Mouse (Mus musculus): ENCODE measurements around the gene Rnf38.

The Rnf38 gene

DNA sequence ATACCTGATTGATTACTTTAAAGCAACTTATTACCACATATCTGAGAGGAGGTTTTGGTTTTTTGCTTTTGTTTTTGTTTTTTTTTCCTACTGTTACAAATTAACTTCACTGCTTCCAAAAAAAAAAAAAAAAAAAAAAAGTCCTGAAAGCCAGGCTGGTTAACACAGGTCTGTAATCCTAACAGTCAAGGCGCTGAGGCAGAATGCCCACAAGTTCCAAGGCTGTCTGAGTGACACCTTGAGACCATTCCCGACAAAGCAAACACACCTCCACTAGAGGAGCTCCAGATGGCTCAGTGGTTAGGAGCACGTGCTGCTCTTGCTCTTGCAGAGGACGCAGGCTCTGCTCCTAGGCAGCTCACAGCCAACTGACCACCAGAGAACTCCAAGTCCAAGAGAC, 10.1 kb downstream of the Rnf38 start:
- DNase-seq (ENCODE audit: low spot score), result no peak

DNA sequence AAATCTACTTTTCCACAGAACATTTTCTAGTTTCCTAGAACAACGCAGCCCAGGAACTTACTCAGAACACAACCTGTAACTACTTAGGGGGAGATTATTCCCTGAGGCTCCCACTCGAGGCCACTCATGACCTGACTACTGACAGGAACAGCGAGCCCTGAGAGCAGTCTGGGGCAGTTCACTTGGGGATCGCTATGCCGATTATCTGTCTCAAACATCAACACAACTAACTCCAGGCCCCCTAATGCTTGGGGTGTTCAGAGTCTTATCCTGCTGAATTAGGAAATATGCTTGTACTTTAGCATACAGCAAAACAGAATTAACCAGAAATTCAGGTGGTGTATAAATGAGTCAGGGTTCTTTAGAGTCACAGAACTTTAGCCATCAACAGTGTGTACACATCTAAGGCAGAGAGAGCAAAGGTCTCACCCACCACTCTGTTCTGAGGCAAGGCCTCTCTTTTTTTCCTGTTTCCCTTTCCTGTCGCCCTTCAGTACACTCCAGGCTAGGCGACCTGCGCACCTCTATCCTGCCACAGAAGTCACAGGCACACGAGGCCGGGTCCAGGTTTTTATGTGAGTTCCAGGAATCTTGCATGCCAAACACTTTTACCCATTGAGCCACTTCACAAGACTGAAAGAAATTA, 16.7 kb downstream of the Rnf38 start:
- DNase-seq (ENCODE audit: low spot score), result no peak

DNA sequence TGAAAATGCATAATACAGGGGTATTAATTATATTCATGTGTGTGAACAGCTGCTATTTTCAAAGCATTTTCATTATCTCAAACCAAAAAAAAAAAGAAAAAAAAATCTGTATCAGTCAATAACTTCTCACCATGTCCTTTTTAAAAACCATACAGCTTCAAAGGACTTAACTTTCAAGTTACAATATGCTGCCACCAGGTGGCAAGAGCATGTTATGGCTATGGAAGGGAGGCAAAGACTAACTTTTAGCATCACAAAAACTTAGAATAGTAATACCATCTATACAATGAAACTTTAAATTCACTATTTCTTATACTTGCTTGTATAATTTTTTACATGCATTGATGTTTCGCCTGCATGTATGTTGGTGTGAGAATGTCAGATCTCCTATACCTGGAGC, 33.6 kb downstream of the Rnf38 start:
- DNase-seq (ENCODE audit: low spot score), result peak; percentile 54

DNA sequence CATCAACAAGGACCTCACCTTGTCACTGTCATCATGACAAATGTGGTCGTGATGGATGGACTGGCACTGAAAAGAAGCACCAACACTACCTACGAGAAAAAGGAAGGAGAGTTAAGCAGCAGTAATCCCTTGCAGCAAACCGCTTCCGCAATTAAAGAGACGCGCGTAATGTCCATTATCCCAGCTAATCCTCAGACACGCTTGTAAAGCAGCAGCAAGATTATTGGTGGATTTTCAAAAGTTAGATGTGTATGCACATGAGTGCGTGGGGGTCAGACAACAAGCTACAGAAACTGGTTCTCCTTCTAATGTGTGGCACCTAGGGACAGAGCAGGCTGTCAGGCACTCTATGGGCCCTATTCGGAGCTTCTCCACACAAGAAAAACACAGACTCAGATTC, 46.2 kb downstream of the Rnf38 start:
- no peak for DNase-seq (ENCODE audit: low spot score)

DNA sequence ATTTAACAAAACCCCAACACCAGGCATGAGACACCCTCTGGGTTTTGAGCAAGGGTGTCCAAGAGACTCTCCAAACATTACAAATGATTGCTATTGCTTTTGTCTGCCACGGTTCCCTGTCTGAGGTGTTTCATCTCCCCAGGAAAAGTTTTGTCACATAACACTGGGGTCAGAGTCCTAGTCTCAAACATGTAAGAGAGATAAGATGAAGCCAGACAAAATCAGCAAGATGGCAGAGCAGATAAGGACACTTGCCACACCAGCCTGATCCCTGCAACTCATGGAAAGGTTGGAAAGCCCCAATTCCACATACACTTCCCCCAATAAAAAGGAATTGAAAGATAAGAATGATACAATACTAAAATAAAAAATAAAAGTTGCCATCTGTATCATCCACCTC, 49.7 kb downstream of the Rnf38 start:
- DNase-seq (ENCODE audit: low spot score), result no peak

DNA sequence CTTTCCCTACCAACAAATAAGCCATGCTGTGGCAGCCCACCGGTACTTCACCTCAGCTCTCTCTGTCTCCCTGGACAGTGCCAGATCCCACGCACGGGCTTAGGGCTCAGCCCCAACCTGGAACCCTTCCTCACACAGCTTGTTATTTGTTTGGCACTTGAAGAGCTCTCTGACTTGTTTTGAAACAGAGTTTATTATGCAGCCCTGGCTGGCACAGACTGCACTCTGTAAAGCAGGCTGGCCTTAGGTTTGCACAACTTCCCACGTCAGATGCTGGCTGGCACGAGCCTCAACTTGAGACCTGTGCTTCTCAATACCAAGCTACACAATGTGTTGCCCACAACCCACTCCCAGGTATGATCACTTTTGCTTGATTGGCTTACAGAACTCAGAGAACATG, 53.8 kb downstream of the Rnf38 start:
- DNase-seq (ENCODE audit: low spot score), result no peak

DNA sequence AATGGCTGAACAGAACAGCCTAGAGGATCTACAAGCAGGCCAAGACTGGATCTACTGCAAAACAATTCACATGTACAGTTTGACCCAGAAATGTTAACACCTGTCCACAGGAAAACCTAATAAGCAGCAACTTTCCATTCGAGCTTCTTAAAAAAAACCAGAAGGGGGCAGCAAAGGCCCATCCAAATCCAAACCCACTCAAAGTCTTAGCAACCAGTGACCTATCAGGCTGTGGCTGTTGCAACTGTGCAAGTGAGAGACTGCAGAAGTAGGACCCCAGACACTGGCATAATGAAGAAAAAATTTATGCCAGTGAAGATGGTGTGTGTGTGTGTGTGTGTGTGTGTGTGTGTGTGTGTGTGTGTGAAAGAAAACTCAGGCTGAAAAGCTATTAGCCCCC, 60.4 kb downstream of the Rnf38 start:
- DNase-seq (ENCODE audit: low spot score), result no peak

DNA sequence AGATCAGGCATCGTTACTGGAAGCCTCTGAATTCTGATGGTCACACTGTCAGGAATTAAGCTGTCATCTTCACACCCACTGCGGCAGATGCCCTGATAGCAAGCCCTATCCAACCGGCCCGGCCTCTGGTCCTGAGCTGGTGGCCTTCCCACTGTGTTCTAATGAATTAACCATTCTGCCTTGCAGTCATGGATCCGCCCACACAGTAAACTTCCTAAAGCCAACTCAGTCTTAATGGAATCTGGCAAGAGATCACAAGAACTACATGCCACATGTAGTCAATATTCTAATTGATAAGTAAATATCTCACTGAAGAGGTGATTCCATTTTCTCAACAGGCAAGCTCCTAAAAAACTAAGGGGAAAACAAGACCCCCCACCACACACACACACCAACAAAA, 60.9 kb downstream of the Rnf38 start:
- DNase-seq (ENCODE audit: low spot score), result no peak

DNA sequence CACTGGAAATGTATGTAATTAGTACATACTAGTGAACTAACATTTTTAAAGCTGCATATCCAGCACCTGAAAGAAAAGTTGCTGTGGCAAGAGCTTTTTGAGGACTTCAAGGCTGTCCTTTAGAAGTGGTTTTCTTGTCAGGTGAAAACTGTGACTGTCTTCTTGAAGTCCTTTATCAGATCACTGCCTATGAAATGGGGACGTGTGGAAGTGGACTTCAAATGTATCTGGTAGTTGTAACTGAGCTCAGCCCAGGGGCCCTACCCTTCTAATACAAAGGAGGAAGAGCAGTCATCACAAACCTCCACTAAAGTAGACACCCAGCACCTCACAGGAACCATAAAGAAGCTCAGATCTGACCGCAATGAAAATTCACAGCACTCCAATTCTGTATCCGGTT, 63.7 kb downstream of the Rnf38 start:
- no peak for DNase-seq (ENCODE audit: low spot score)

DNA sequence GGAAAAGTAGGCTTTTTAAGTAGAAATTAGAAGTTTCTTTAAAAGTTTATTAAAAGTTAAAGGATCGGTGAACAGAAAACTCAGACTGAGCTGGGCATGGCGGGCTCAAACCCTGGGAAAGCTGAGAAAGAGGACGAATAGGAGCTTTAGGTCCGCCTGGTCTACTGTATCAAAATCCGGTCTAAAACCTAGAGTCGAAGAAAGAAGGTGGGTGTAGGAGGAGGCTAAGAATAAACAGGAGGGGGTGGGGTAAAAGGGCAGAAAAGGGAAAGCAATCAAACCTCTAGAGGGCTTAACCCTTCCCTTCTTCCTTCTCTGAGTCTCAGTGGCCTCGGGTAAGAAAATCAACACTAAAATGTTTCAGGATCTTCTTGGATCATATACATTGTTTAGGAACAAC, 64.8 kb downstream of the Rnf38 start:
- no peak for DNase-seq (ENCODE audit: low spot score)

DNA sequence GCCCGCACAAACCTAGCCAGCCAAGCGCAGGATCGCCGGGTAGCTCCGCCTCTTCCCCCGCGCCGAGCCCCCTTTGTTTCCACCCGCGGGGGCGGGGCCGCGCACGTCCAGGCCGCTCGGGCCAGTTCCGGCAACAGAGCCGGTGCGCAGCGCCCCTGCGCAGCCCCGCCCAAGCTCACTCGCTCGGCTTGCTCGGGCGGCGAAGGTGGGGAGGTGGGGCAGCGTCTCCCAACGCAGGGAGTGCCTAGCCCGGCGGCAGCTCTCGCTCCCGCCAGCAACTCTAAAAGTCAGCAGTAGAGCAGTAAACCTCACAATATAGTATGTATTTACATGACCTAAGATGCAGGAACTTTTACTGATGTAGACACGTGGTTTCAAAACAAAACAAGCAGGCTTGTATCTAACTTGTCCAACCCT, 65.3 kb downstream of the Rnf38 start:
- DNase-seq (ENCODE audit: low spot score), result peak; percentile 97

DNA sequence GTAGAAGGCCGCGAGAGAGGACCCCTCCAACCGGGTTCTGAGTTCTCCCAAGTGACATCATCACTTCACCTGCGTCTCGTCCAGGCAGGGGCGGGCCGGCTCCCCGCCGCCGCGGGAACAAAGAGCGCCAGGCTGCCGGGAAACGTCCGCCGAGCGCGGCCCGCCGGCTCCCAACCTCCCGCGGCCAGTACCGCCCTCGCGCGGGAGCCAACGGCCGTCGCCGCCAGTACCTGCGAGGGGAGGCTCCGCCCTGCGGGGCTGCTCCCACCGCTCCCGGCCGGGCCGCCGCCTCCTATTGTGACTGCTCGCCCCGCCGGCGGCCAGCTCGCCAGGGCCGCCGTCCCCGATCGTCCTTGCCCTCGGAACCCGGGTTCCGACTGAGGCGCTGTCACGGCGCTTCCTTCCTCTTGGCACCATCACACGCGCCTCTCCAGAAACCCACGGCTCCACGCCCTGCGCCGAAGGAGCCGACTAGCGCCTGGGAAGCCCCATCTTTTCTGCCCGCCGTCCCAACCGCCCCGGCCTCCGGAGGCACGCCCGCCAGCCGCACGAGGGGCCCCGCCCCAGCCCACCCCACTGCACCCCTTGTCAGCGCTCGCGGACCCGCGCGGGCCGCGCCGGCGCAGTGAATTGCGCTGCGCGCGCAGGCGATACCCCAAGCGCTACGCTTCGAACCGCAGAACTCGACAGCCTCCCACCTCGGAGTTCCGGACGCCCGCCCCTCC, 66.0 kb downstream of the Rnf38 start:
- DNase-seq (ENCODE audit: low spot score), result peak; percentile 88

DNA sequence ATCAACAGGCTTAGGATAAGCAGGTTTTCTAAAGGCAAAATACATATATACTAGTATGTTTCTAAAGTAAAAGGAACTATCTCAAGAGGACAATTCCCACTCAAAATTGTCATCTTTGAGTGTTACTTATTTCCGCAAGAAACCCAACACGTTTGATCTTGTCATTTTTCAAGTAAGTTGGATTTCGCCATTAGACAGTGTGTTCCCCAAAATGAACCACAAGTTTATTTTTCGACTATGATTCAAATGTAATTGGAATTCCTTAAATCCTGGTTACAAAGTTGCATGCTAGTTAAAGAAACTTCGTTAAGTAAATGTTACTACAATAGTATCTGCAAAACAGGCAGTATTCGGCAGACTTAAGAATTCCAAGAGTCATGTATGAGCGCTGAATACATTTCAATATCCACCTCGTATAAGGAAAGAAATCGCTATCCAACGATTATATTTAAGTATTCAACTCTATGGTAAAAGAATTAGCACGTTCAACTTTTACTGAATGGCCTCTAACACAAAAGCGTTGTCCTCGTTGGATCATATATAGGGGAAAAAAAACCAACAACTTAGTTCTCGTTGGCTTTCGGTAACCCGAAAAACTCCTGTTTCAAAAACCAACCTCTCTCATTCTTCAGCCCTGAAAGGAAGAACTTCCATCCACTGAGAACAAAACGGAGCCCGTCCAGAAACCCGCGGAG, 66.7 kb downstream of the Rnf38 start:
- DNase-seq (ENCODE audit: low spot score), result no peak

DNA sequence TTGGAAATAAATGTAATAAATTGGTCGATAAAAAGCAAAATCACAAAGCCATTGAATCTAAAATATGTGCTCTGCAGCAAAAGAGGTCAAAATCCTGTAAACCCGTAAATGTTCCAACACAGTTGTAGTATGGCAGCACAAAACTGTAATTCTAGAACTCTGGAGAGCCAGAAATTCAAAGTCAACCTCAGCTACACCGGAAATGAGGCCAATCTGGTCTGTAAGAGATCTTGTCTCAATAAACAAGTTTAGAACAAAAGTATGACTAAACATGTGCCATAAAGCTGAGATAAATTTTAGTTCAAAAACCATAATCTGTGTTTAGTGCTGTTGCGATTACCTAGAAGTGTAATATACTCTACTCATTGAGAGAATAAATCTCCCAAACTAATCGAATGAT, 69.0 kb downstream of the Rnf38 start:
- DNase-seq (ENCODE audit: low spot score), result no peak

DNA sequence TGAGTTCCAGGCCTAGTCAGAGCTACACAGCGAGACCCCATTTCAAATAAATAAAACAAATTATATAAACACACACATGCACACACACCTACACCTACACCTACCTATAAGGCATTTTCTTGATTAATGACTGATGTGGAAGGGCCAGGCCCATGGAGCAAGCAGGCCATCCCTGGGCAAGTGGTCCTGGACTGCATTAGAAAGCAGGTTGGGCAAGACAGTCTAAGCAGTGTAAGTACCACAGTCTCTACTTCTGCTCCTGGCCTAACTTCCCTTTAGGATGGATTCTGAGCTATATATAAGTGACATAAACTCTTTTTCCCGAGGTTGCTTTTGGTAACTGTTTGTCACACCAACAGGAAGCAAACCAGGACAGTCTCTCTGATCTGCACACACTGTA, 70.6 kb downstream of the Rnf38 start:
- DNase-seq (ENCODE audit: low spot score), result no peak

DNA sequence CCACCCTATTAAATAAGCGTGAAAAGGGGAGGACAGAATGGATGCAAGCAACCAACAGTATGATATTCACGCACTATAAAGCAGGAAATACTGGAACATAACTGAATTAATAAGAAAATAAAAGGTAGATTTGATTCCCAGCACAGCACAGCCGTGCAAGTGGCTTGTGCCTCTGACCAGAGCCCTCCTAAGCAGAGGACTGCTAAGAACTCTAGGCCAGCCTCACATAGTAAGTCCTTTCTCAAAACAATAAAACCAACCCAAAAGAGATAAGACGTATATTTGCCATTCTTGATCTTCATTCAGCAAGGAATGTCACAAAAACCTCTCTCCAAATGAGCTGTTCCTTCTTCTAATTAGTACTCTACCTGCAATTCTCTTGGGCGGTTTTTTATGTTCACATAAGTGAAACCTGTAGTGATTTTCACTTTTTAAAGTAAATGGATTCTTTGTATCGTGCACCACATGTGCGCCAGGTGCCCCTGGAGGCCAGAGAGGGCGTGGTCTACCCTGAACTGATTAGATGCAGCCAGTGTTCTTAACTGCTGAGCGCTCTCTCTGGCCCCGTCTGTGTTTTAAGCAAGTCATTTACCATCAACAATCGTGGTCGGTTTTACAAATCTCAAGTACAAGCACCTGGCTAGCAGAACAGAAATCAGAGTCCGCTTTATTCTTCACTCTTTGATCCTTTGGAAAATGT, 72.4 kb downstream of the Rnf38 start:
- peak; percentile 46 for DNase-seq (ENCODE audit: low spot score)

DNA sequence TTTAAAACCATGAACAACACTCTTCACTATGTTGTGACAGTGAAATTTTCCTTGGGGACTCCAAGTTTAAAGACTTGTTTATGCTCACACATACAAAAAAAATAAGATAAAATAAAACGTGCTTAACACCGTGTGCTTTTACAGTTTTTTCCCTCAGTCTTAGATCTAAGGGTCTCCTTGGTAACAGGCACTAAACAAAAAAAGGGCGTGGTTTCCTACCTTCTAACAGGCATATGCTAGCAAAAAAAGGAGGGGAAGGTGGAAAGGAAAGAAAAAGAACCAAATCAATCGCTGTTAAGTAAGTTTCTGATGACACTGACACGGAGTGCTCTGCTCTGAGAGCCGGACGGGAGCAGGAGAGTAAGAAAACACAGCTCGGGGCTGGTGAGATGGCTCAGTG, 73.8 kb downstream of the Rnf38 start:
- DNase-seq (ENCODE audit: low spot score), result no peak

DNA sequence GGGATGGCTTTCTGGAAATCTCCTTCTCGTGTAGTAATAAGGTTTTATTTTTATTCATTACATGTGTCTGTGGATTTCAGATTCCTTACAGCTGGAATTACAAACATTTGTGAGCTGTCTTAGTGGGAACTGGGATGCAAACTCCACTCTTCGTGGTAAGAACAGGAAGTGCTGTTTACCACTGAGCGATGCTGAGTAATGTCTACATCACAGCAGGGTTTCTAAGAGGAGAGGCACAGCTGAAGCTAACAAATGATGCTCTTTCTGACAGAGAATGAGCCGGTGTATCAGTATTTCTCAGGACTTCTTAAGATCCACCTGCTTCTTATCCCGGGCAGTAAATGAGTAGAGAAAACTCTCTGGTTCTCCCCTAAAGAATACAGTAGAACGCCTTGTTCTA, 77.1 kb downstream of the Rnf38 start:
- DNase-seq (ENCODE audit: low spot score), result no peak

DNA sequence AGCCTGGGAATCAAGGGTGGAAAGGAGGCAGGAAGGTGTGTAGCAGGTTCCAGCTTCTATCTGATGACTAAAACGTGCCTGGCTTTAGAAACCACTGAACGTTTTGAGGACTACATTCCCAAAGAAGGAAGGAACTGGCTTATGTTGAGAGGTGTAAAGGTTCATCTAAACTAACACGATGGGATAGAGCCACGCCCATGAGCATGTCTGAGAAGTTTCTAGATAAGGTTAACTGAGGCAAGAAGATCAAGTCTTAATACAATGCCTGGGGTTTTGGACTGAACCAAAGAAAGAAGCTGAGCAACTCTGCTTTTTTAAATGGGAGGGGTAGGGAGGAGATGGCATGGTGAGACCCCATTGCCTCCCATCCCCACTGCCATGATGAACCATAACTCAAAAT, 78.7 kb downstream of the Rnf38 start:
- no peak for DNase-seq (ENCODE audit: low spot score)

DNA sequence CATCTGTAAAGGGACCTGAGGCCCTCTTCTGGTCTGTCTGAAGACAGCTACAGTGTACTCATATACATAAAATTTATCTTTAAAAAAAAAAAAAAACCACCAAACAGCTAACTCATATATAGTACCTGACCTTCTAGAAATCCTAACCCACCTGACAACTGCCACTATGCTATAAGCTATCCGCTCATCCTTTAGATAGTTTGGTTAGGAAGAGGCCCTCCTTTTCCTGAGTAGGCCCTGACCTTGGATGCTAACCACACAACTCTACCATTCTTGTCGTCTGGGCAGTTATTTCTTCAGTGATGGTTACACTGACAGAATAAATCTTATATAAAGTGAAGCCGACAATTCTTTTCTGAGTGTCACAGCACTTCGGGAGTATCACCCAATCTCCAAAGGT, 80.7 kb downstream of the Rnf38 start:
- no peak for DNase-seq (ENCODE audit: low spot score)

DNA sequence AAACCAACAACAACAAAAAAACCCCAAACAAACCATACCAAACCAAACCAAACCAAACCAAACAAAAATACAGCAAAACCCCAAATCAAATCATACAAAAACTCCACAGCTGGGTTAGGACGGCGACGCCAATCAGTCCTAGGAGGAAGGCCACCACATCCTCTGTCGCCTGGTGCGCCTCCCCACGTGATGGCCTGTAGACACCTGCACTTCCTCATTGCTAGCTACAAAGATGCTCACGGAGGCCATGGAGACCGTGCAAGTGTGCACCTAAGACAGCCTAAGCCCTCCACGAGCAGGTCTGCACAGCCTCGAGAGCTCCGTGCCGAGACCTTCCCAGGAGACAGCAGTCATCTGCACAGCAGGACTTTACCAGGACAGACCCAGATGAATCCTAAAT, 106.8 kb downstream of the Rnf38 start:
- DNase-seq (ENCODE audit: low spot score), result no peak

DNA sequence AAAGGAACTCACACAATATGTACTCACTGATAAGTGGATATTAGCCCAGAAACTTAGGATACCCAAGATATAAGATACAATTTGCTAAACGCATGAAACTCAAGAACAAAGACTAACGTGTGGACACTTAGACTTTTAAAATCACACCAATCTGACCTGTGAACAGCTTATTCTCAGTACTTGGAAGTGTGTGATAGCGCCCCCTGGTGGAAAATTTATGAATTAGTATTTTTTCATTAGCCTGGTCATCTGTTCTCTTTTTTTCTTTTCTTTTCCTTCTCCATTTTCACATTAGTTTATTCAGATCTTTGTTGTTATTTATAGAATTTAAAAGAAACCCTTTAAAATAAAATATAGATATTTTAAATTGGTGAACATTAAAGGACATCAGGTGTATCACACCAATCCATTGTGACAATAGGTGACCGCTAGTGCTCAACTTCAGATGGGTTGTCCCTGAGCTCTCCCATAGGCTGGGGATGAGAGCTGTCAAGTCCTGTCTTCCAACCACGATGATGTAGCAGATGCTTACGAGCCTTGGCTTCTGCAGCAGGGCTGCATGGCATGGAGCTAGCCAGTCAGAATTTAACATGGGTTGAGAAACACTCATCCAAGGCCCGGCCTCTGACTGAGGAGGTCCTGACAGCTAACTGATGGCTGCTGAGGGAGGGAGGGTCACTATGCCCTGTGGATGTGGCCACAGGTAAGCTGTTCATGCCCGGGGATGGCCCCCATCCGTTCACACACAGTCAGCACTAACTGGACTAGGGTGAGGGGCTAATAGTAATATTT, 114.0 kb downstream of the Rnf38 start:
- DNase-seq (ENCODE audit: low spot score), result no peak

Measured in testis, postnatal 10 days (tissue).